Mouse (Mus musculus) spleen, postnatal 36 days (tissue): Measurements from ENCODE around the gene Polr1b.

Source experiments
- DNase-seq, 2 experiments: peaks; one replicate each; pipeline ENCODE4 v3.0.0; 2022; ENCODE audit warnings: low spot score in 2 of 2, mixed read lengths in 1 of 2

Gene Polr1b

DNA sequence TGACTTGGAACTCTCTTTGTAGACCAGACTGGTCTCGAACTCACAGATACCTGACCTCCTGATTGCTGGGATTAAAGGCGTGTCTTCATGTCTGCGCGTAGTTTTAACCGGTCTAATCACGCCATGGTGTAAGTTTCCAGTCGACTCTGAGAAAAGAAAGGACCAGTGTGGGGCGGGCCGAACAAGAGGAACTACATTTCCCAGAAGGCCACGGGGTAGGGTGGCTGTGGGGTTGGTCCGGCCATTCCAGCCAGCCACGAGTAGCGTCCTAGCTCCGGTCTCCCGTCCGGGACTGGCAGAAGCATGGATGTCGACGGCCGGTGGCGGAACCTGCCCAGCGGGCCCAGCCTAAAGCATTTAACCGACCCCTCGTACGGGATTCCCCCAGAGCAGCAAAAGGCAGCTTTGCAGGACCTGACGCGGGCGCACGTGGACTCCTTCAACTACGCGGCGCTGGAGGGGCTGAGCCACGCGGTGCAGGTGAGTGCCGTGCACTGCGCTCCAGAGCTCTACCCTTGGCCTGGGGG lies at the start of gene Polr1b:
Polr1b (plus strand) TSS at position 212 of the 527 bp plus-strand sequence.
- DNase-seq = peak; percentile 88 to 90

GRCm38 (mm10) chr2:129052451-129052983 lies 48.3 kb upstream of the Polr1b start:
- DNase-seq = no peak

- no peak for DNase-seq
These were observed 45.1 kb upstream of the Polr1b start for GRCm38 (mm10) chr2:129055741-129056140.

GRCm38 (mm10) chr2:129056597-129056996 lies 44.2 kb upstream of the Polr1b start:
- peak in 1 of 2 experiments; percentile 15 for DNase-seq

DNA sequence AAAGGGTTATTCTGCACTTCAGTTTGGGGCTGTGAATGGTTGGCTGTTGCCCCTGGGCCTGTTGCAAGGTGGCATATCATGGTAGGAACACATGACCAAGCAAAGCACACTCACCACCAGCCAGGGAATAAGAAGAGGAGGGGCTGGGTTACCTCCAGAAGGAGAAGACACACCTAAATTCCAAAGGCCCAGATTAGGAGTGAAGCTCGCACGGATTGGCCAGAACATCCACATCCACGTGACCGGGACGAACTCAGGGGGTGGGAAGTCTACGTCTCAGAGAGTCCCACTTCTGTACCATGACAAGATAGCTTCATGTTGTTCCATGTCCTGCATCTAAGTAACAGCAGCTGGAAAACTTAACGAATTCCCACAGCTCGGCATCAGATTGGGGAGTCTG lies 43.5 kb upstream of the Polr1b start:
- no peak for DNase-seq

- no peak for DNase-seq
These were observed 42.9 kb upstream of the Polr1b start for GRCm38 (mm10) chr2:129057920-129058361.

- no peak for DNase-seq
These were observed 39.2 kb upstream of the Polr1b start for GRCm38 (mm10) chr2:129061456-129062059.

DNA sequence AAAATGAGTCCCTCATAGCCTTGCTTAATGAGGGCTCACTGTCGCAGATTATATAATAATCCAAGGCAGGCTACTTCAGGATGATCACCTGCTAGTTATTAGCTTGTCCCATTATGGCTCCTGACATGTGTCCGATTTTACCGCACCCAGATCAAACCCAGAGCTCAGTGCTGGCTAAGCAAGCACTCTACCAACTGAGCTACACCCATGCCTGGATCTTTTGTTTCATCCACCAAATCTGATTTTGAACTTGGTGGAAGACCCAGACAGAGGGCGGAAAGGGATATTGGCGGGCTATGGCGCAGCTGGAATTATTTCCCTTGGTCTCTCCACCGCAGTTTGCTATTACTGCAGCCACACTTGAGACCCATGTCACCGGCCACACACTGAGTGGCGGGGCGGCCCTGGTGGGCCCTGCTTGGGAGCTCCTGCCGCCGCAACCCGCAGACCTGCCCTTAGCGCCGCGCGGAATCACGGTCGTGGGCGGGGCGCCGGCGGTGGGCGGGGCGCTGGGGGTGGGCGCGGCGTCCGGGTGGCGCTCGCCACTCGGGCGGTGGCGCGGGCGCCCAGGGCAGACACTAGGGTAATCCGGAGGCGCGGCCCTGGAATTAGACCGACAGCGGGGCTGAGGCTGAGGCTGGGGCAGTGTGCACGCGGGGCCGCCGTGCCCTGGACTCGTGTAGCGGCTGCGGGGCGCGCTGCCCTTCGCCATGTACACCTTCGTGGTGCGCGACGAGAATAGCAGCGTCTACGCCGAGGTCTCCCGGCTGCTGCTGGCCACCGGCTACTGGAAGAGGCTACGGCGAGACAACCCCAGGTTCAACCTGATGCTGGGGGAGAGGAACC lies 35.1 kb upstream of the Polr1b start, which contains the start of gene Ttl:
Ttl (plus strand) TSS at position 506 of the 846 bp plus-strand sequence.
- peak; percentile 68 to 72 for DNase-seq

DNA sequence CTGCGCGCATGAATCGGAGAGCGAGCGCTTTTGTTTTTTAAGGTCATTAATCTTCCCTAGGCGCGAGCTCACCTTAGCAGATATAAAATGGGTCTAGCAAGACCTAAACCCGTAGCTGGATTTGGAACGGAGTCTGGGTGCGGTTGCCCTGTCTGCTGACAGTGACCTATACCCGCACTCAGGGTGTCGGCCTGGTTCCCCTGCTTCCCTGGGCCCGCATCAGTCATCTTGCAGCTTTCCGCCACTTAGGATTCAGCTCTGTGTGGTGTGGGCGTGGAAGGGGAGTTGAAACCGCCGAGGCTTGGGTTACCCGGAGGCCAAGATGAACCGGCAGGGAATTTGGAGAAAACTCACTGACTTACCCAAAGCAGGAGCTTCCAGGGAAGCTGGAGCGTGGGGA lies 34.5 kb upstream of the Polr1b start:
- peak; percentile 9 to 18 for DNase-seq

DNA sequence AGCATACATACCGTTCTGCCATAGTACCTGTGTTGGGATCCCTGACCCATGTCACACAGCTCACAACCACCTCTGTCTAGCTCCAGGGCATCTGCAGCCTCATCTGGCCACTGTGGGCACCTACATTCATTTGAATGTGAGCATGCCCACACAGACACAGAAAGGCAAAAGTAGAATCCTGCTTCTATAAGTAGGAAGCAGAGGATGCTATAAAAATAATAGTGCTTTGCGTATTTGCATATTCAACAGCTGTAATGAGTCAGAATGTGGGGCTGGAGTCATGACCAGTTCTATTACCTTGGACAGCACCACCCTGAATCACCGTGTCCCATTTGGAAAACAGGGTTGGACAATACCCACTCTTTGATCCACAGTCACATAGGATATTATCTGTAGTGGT lies 30.5 kb upstream of the Polr1b start:
- no peak for DNase-seq

DNA sequence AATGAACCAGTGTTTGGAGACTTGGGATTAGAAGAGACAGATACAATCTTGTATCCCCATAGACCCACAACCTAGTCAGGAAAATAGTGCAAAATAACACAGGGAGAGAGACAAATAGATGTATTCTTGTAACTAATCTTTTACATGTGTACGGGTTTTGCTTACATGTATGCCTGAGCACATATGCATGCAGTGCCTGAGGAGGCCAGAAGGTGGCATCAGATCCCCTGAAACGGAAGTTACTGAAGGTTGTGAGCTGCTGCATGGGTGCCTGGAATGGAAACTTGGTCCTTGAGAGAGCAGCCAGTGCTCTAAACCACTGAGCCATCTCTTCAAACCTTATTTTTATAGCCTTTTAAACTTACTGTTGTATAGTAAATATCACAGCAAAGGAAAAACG lies 22.5 kb upstream of the Polr1b start:
- DNase-seq = no peak

DNA sequence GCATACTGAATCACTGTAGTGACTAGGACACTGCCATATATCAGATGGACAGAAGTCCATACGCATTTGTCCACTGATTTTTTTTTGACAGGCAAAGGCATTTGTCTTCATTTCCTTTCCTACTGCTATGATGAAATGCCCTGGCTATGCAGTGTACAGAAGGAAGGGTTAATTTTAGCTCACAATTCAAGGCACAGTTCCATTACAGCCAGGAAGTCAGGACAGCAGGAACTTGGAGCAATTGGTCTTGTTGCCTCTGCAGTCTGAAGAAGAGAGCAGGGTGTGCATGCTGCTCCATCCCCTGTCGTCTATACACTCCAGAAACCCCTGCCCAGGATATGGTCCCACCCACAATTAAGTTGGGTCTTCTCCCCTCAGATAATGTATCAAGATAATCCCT lies 21.6 kb upstream of the Polr1b start:
- no peak for DNase-seq

GRCm38 (mm10) chr2:129081097-129081496 lies 19.7 kb upstream of the Polr1b start:
- no peak for DNase-seq

DNA sequence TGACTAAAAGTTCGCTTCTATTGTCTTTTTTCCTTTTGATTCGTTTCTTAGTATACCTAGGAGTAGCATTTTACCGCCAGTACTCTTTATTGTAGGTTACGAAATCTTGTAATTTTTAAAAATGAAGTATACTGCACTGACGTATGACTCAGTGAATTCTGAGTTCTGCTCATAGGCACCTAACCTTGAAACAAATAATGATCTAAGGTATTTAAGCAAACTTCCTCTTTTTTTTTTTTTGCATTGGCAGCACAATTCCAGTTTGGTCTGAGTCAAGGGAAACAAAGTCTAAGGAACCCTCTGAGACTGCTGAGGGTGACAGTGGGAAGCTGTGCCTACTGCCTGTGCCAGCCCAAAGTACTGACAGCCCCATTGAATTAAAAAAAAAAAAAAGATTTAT lies 17.3 kb upstream of the Polr1b start:
- DNase-seq = no peak

GRCm38 (mm10) chr2:129084959-129085358 lies 15.8 kb upstream of the Polr1b start:
- DNase-seq = no peak

- no peak for DNase-seq
These were observed 13.3 kb upstream of the Polr1b start for GRCm38 (mm10) chr2:129087520-129087919.

DNA sequence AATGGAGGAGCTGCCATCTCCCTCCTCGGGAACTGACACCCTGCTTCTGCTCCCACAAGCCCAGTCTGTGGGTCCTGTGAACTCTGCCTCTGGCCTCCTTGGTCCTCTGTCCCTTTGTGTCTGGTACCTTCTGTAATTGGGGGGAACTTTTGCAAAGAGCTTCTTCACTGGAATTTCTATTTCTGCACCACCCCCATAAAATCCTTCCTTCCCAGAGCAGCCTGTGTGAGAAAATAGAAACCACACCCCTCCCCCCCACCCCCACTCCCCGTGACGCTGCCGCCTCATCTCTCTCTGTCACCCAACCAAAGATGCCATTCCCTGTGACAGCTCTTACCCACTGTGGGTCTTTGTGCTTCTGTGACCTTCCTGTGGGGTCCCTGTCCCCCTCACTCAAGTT lies 10.4 kb upstream of the Polr1b start:
- DNase-seq = no peak

- DNase-seq = no peak
These were observed 8.0 kb upstream of the Polr1b start for GRCm38 (mm10) chr2:129092810-129093209.

DNA sequence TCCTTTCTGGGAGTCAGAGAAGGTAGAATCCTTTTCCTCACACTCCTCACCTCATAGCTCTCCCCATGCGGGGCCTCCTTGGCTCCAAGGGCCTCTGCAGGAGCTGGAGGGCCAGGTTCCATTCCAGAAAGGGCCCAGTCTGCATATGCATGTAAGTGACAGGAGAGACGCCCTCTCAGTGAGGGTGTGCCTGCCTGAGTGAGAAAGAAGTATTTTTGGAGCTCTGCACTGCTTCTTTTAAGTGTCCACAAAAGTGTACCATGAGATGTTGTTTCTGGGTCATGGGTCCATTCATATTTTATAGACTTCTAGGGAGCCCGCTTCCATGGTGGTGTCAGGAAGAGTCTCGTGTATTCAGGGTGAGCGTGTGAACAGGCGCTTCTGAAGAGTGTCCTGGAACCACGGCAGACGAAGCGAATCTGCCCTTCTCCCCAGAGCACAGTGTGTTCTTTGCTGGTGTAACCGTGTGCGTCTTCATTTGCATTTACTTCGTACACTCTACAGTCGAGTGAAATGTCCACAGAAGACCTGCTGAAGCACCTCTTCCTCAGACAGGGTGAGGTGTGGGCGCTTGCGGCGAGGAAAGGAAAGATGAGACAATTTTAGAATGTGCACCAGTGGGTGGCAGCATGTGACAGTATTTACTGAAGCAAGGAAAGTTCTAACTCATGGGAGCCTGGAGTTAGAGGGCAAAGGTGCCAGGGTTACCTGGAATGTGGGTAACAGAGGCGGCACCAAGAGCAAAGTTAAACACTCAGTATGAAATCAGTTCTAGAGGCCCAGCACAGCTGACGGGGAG lies 6.7 kb upstream of the Polr1b start:
- peak; percentile 54 to 66 for DNase-seq

- no peak for DNase-seq
These were observed 12.1 kb downstream of the Polr1b start for GRCm38 (mm10) chr2:129112924-129113323.

DNA sequence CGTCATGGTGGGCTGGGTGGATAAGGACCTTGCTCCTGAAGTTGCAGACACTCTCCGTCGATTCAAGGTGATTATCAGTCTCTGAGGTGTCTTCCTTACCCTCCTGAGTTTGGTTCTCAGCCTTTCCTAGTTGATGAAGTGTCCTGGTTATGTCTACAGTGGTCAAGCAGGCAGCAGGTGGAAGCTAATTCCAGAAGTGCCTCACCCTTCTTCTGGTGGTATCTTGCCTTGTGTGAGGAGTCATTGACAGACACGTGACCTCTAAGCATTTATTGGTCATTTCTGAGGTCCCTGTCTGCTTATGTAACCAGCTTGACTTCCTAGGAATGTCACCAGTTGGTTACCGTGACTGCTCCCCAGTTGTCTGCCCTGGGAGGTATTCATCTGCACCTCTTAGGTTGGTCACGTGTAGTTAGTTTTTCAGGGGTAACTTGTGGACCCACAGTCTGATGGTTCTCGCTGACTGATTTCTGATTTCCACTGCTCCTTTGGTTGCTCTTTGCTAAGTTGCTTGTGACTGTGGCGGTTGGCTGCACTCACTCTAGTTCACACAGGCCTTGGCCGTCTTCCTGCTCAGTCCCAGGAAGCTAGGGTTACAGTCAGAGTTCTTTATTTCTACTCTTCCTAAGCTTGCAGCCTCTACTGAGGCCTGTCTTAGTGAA lies 15.0 kb downstream of the Polr1b start:
- no peak for DNase-seq
